Mouse (Mus musculus) ES-E14 (cell line): ENCODE data around the gene Pde9a. TPM values are rescaled to one million over a fixed set of nuclear protein-coding genes. Genes with fewer than 3 reads are reported as not detected.
A peak's percentile ranks its signal among the peaks of the same experiment; 100 is the strongest.

Source experiments
- DNase-seq: peaks from one replicate; pipeline ENCODE4 v3.0.0-alpha.2; 2013; ENCODE audit warnings: low read depth, low spot score
- H3K27ac ChIP-seq: 2 replicates; pipeline ENCODE4 v1.5.1; 2012; ENCODE audit warnings: low read depth, mild to moderate bottlenecking, low read length, moderate library complexity, mixed read lengths; ENCODE audit not compliant: poor library complexity, insufficient read depth, severe bottlenecking
- H3K36me3 ChIP-seq: 2 replicates; pipeline ENCODE4 v1.6.1; 2012; ENCODE audit warnings: mild to moderate bottlenecking, low read length, moderate library complexity, mixed read lengths; ENCODE audit not compliant: control insufficient read depth, poor library complexity, insufficient read depth, severe bottlenecking
- H3K4me1 ChIP-seq, 2 experiments: fragments of 150-350 bp in 1 of 2; sonication (generic) in 1 of 2; 2 replicates each; pipeline ENCODE4 v1.6.1; 2012; ENCODE audit warnings: low read length in 2 of 2, mild to moderate bottlenecking in 1 of 2, mixed read lengths in 1 of 2; ENCODE audit not compliant: control insufficient read depth in 2 of 2, insufficient read depth in 2 of 2, poor library complexity in 1 of 2
- H3K4me3 ChIP-seq, 2 experiments: fragments of 150-350 bp in 1 of 2; sonication (generic) in 1 of 2; 2 replicates each; pipeline ENCODE4 v1.5.1; 2012; ENCODE audit warnings: low read length in 2 of 2, low read depth in 1 of 2, mild to moderate bottlenecking in 1 of 2, mixed read lengths in 1 of 2; ENCODE audit not compliant: insufficient read depth in 1 of 2, poor library complexity in 1 of 2, severe bottlenecking in 1 of 2
- H3K9ac ChIP-seq: 2 replicates; pipeline ENCODE4 v1.6.1; 2012; ENCODE audit warnings: low read depth, mild to moderate bottlenecking, low read length, mixed read lengths; ENCODE audit not compliant: poor library complexity, insufficient read depth, severe bottlenecking
- H3K9me3 ChIP-seq: fragments of 150-350 bp; sonication (generic); 2 replicates; pipeline ENCODE4 v1.6.1; 2012; ENCODE audit warnings: low read depth, mild to moderate bottlenecking, low read length; ENCODE audit not compliant: control insufficient read depth, insufficient read depth
- CHD2 ChIP-seq: IDR thresholded peaks from 2 replicates; pipeline ENCODE4 v1.6.1; 2014; ENCODE audit warnings: mild to moderate bottlenecking, low read depth, low read length, inconsistent platforms
- HCFC1 ChIP-seq: IDR thresholded peaks from 2 replicates; pipeline ENCODE4 v1.6.1; 2012; ENCODE audit warnings: low read length, inconsistent platforms, borderline replicate concordance; ENCODE audit not compliant: insufficient read depth
- MAFK ChIP-seq: IDR thresholded peaks from 2 replicates; pipeline ENCODE4 v1.6.1; 2014; ENCODE audit warnings: mild to moderate bottlenecking, low read depth, low read length, inconsistent platforms; ENCODE audit not compliant: insufficient read depth
- ZC3H11A ChIP-seq: IDR thresholded peaks from 2 replicates; pipeline ENCODE4 v1.6.1; 2012; ENCODE audit warnings: low read depth, mild to moderate bottlenecking, inconsistent platforms, low read length, borderline replicate concordance
- ZNF384 ChIP-seq: IDR thresholded peaks from 2 replicates; pipeline ENCODE4 v1.6.1; 2012; ENCODE audit warnings: low read depth, low read length, inconsistent platforms
- in situ Hi-C, 2 experiments: fragments of 600-800 bp; cut with MboI; formaldehyde crosslinking; loops; one replicate each; pipeline ENCODE4 v1.15.1; 2025; ENCODE audit warnings: low sequenced_read_pairs in 2 of 2, inconsistent platforms in 1 of 2; ENCODE audit not compliant: unreplicated experiment in 2 of 2
- total RNA-seq: library from RNA; depleted of rRNA; stranded (reverse); fragments of 300-350 nt; gene quantifications from 2 replicates; pipeline ENCODE4 v1.2.3, GENCODE M21; 2012; rRNA removed

The Pde9a gene
- total RNA-seq = 3.9 and 6.9 TPM in 2 replicates

DNA sequence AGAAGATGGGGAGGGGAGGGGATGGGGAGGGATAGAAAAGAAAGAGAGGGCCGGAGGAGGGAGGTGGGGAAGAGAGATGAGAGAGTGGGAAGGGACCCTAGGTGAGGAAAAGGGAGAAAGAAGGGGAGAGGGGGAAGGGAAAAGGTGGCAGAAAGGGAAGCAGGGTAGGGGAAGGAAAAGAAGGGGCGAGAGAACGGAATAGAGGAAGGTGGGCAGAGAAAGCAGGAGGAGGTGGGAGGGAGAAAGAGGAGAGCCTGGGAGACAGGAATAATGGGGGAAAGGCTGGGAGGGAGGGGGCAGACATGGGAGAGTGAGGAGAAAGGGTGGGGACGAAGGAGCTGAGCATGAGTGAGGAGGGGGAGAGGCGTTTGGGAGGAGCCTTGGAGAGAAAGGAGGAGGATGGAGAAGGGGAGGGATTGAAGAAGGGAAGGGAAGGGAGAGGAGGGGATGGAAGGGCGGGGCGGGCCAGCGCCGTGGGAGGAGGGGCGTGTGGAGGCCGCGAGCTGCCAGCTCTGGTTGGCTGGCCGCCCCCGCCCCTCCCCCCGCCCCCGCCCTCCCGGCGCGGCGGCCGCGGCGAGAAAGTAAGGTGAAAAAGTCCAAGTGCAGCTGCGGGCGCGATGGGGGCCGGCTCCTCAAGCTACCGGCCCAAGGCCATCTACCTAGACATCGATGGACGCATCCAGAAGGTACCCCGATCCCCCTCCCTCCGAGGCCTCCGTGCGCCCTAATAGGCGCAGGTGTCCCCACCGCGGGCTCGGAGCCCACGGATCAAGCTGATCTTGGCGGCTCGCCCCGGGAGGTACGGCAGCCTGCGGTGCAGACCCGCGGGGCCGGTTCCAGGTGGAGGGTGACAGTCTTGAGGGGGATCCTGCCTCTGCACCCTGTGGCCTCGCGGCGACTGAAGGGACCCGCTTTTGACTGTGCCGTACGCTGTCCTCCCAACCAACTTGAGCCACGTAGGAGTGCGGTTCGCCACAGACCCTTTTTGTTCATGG lies at the start of gene Pde9a:
Gene Pde9a (plus strand): TSS at position 540 of the 995 bp plus-strand sequence.
- peak within 1 kb of the TSS; percentile 65 to 76 for H3K4me3 ChIP-seq
- in situ Hi-C loops = no loop called here
- no peaks in the 10 kb centered on the region for H3K36me3 ChIP-seq
- no peak for TF ChIP-seq MAFK
- TF ChIP-seq ZNF384 = no peak
- no peak for TF ChIP-seq ZC3H11A
- TF ChIP-seq HCFC1 = no peak
- no peak for TF ChIP-seq CHD2
- peak within 1 kb of the TSS; percentile 18; the same call in 1 of the 2 replicates for H3K27ac ChIP-seq
- H3K9ac ChIP-seq = peak within 1 kb of the TSS; percentile 75
- DNase-seq = peak; percentile 77
- peaks cover 10 to 19% of the 10 kb centered on the region in 2 experiments for H3K4me1 ChIP-seq
- H3K9me3 ChIP-seq = no peaks in the 10 kb centered on the region

DNA sequence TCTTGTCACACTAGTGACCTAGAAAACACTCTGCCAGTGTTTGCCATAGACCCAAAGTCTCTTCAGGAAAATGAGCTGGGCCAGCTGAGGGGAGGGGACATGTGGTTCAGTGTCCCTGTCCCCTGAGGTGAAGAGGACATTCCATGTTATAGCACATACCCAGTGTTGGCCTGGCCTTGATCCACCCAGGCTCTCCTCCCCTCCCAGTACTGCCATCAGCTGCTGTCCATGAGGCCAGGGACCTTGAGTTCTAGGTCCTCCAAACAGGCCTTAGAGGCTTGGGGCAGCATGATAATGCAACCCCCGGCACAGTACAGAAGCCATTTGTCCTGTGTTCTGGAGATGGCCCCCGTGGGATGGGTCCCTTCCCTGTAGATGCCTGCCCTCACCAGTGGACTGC lies 46.2 kb upstream of the Pde9a start:
- no peak for TF ChIP-seq CHD2
- no peak for TF ChIP-seq HCFC1
- no peak for TF ChIP-seq MAFK
- no peak for TF ChIP-seq ZC3H11A
- Histone ChIP-seq H3K4me3 (no peak overlapping the region), H3K9me3 (no peaks in the 10 kb centered on the region), H3K27ac (no peak overlapping the region), H3K36me3 (peaks cover 25% of the 10 kb centered on the region), H3K9ac (no peak overlapping the region), H3K4me1 (peaks cover 0 to 4% of the 10 kb centered on the region in 2 experiments; a peak in 2 of 4 replicates)
- DNase-seq = no peak
- in situ Hi-C loops = loop anchor here in 1 of 2 experiments (25.0 kb wide), 1 partner anchor 148 kb away; no protein-coding TSS in a partner anchor

GRCm38 (mm10) chr17:31342191-31342590 lies 43.8 kb upstream of the Pde9a start:
- in situ Hi-C loops = loop anchor here in 1 of 2 experiments (25.0 kb wide), 1 partner anchor 145 kb away; no protein-coding TSS in a partner anchor
- H3K4me1 ChIP-seq = peaks cover 0 to 2% of the 10 kb centered on the region in 2 experiments; a peak in 2 of 4 replicates
- no peak for TF ChIP-seq HCFC1
- no peak for TF ChIP-seq CHD2
- TF ChIP-seq ZC3H11A = no peak
- no peak for TF ChIP-seq ZNF384
- no peak for TF ChIP-seq MAFK

DNA sequence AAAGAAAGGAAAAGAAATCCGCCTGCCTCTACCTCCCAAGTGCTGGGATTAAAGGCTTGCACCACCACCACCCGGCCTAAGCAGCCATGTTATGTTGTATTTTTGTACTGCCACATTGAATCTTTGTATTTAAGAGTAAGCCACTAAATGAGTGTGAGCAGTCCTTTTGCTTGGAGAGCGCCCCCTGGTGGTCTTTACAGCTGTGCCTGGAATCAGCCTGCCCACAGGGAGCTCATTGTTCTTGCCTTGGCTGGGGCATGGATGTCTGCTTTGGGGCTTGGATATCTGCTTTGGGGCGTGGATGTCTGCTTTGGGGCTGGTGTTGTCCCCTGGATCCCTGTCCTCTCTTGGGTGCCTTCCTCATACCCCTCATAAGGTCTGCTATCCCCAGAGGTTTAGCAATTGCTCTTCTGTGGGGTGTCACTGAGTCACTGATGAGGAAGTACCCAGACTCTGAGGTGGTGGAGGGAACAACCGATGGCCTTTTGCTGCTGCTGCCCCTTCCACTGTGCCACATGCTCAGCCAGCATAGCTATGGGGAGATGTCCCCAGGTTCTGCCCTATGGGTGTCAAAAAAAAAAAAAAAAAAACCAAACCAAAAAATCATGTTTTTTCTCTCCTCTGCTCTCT lies 41.7 kb upstream of the Pde9a start:
- H3K4me1 ChIP-seq = peaks cover 0 to 2% of the 10 kb centered on the region in 2 experiments; a peak in 2 of 4 replicates
- peaks cover 16% of the 10 kb centered on the region for H3K36me3 ChIP-seq
- in situ Hi-C loops = loop anchor here in 1 of 2 experiments (25.0 kb wide), 1 partner anchor 143 kb away; no protein-coding TSS in a partner anchor
- no peaks in the 10 kb centered on the region for H3K9me3 ChIP-seq
- no peak overlapping the region for H3K27ac ChIP-seq
- no peak overlapping the region for H3K4me3 ChIP-seq
- DNase-seq = peak; percentile 78
- H3K9ac ChIP-seq = no peak overlapping the region
- TF ChIP-seq ZNF384 (no peak), MAFK (no peak), CHD2 (no peak), ZC3H11A (no peak; the same call in 1 of the 2 replicates), HCFC1 (no peak)

More at GRCm38 (mm10) chr17:31342191-31342590, 43.8 kb upstream of the Pde9a start:
- Histone ChIP-seq H3K9ac (no peak overlapping the region), H3K9me3 (no peaks in the 10 kb centered on the region), H3K36me3 (peaks cover 23% of the 10 kb centered on the region), H3K27ac (no peak overlapping the region), H3K4me3 (no peak overlapping the region)
- no peak for DNase-seq
